20 mouse cellular contexts compared by ENCODE assay signal in genomic region chr4:136511708-136512107, GRCm38 (mm10). TPM values are rescaled to one million over a fixed set of nuclear protein-coding genes. Genes with fewer than 3 reads are reported as not detected.
A peak's percentile ranks its signal among the peaks of the same experiment; 100 is the strongest.
DNase-seq lines count a peak whose midpoint lies in the region; ATAC-seq and TF ChIP-seq lines count a peak whose summit lies in the region.
"Had no signal": no experiment of that assay in that cellular context is flagged by ENCODE, and none has a peak within 500 bp of the region (broad histone marks: within the 10 kb centered on the region; RNA-seq: fewer than 3 reads in every experiment).

No protein-coding gene starts in this region.

- no peaks in the 10 kb centered on the region for H3K36me3 ChIP-seq in heart, embryonic 14.5 days (ENCODE audit: control insufficient read depth, insufficient read depth, low read length)
- no peaks in the 10 kb centered on the region for H3K36me3 ChIP-seq in heart, embryonic 10.5 days
- no peaks in the 10 kb centered on the region for H3K36me3 ChIP-seq in heart, postnatal 0 days (replicated peaks; ENCODE audit: control insufficient read depth, insufficient read depth, low read length)
- H3K36me3 ChIP-seq: midbrain, embryonic 13.5 days had no signal

- no peaks in the 10 kb centered on the region for H3K9me3 ChIP-seq in heart, embryonic 14.5 days (ENCODE audit: control insufficient read depth, low read length)
- no peaks in the 10 kb centered on the region for H3K9me3 ChIP-seq in heart, embryonic 10.5 days
- H3K9me3 ChIP-seq in heart, postnatal 0 days (replicated peaks; ENCODE audit: control insufficient read depth, low read length), result no peaks in the 10 kb centered on the region
- H3K9me3 ChIP-seq: midbrain, embryonic 13.5 days had no signal

- ATAC-seq in heart, embryonic 14.5 days (ENCODE audit: insufficient number of reproducible peaks, insufficient read depth, low FRiP score, low read depth), result no peak
- ATAC-seq in heart, postnatal 0 days (ENCODE audit: insufficient read depth, low read depth), result no peak
- ATAC-seq: forebrain, embryonic 14.5 days; inflammation-experienced regulatory T-cells, adult 6 months; midbrain, embryonic 13.5 days; Patski had no signal

- TF ChIP-seq EP300 in heart, postnatal 0 days (IDR thresholded peaks at IDR 0.05; ENCODE audit: low read depth), result no peak

- no peak overlapping the region for H3K4me2 ChIP-seq in heart, embryonic 14.5 days (ENCODE audit: low read length)
- no peak overlapping the region; the same call in 1 of the 2 replicates for H3K4me2 ChIP-seq in heart, postnatal 0 days (ENCODE audit: low read depth, low read length)
- H3K4me2 ChIP-seq: midbrain, embryonic 13.5 days had no signal

- H3K4me1 ChIP-seq in heart, embryonic 14.5 days (ENCODE audit: control insufficient read depth in 2 of 2, insufficient read depth in 2 of 2, low read length in 2 of 2), result peaks cover 8 to 36% of the 10 kb centered on the region in 2 experiments
- peaks cover 28% of the 10 kb centered on the region for H3K4me1 ChIP-seq in heart, embryonic 10.5 days
- peaks cover 37% of the 10 kb centered on the region for H3K4me1 ChIP-seq in heart, postnatal 0 days (ENCODE audit: control insufficient read depth, insufficient read depth)

- no peak overlapping the region for H3K9ac ChIP-seq in heart, embryonic 14.5 days (ENCODE audit: low read length)
- H3K9ac ChIP-seq in heart, postnatal 0 days (replicated peaks; ENCODE audit: low read depth, low read length), result no peak overlapping the region
- H3K9ac ChIP-seq: midbrain, embryonic 13.5 days had no signal

- no peak for TF ChIP-seq CTCF in heart, postnatal 0 days (IDR thresholded peaks at IDR 0.05; ENCODE audit: low read depth)

- H3K27me3 ChIP-seq in heart, embryonic 14.5 days (ENCODE audit: control insufficient read depth, insufficient read depth, low read length), result no peaks in the 10 kb centered on the region
- H3K27me3 ChIP-seq in heart, embryonic 10.5 days (ENCODE audit: insufficient read depth, poor library complexity, severe bottlenecking), result no peaks in the 10 kb centered on the region
- H3K27me3 ChIP-seq in heart, postnatal 0 days (ENCODE audit: control insufficient read depth, insufficient read depth, low read length), result no peaks in the 10 kb centered on the region
- H3K27me3 ChIP-seq: midbrain, embryonic 13.5 days; Patski had no signal

- 0 out of 4 replicates have a peak overlapping the region, but pooled peaks have one; percentile 14 to 25 for H3K27ac ChIP-seq in heart, embryonic 14.5 days (replicated peaks in 1 of 2; ENCODE audit: control insufficient read depth in 1 of 2, insufficient read depth in 1 of 2, low read depth in 2 of 2, low read length in 2 of 2)
- H3K27ac ChIP-seq in heart, embryonic 10.5 days, result no peak overlapping the region
- peak overlapping the region; percentile 62; the same call in 1 of the 2 replicates for H3K27ac ChIP-seq in heart, postnatal 0 days (ENCODE audit: low read depth)
- H3K27ac ChIP-seq: macrophage; midbrain, embryonic 13.5 days; stomach, postnatal 0 days had no signal

- DNase-seq in adrenal gland, postnatal 10 days, result peak; percentile 25
- DNase-seq in adrenal gland, adult 18-20 months (ENCODE audit: low spot score in 2 of 2), result no peak
- DNase-seq in heart, embryonic 10.5 days (ENCODE audit: low spot score), result no peak
- peak; percentile 70 for DNase-seq in 3T3-L1 (ENCODE audit: low read depth, low spot score)
- DNase-seq in heart, postnatal 0 days (ENCODE audit: low spot score), result peak; percentile 36
- no peak for DNase-seq in cerebellum, postnatal 36 days
- DNase-seq in spleen, postnatal 14 days (ENCODE audit: low spot score in 2 of 2), result no peak
- DNase-seq: cerebellum, adult 2 months; kidney, postnatal 25 days; layer of hippocampus, adult 9-11 months; liver; spleen, adult 18-20 months; thymus, postnatal 25 days had no signal

- H3K4me3 ChIP-seq in heart, embryonic 14.5 days (ENCODE audit: control insufficient read depth in 1 of 2, insufficient read depth in 1 of 2, low read depth in 1 of 2, low read length in 2 of 2), result no peak overlapping the region
- H3K4me3 ChIP-seq in heart, embryonic 10.5 days, result no peak overlapping the region
- H3K4me3 ChIP-seq in heart, postnatal 0 days (ENCODE audit: low read depth, low read length), result no peak overlapping the region
- H3K4me3 ChIP-seq: midbrain, embryonic 13.5 days had no signal

- 28% methylated on average over 4 of the region's 4 CpGs for WGBS in heart, embryonic 14.5 days
- 53% methylated on average over 4 of the region's 4 CpGs for WGBS in heart, embryonic 10.5 days
- WGBS in heart, postnatal 0 days, result 16% methylated on average over 4 of the region's 4 CpGs

RNA-seq across cellular contexts. Expression of gene Luzp1, which starts 42.1 kb away (rescaled TPM):
- 10 to 100 TPM; 34.0 to 36.8 TPM for total RNA-seq in adrenal gland, postnatal 10 days (2021)
- total RNA-seq in adrenal gland, adult 18-20 months (2021), result 10 to 100 TPM; 32.0 to 41.5 TPM
- 90.5 and 95.6 TPM in 2 replicates for polyA plus RNA-seq in heart, embryonic 14.5 days (2014; fragmentation: Nextera tagmentation; extraction: Ambion mirVana)
- 96.4 and 126 TPM in 2 replicates for polyA plus RNA-seq in heart, embryonic 10.5 days (2016; fragmentation: Nextera tagmentation; extraction: Ambion mirVana)
- total RNA-seq in heart, postnatal 0 days (2014; rRNA removed; ENCODE audit: low replicate concordance), result 22.6 and 24.5 TPM in 2 replicates
- 80.2 and 91.1 TPM in 2 replicates for polyA plus RNA-seq in heart, postnatal 0 days (2015; fragmentation: Nextera tagmentation; extraction: Ambion mirVana)

RNA-seq across cellular contexts. Expression of gene 6030445D17Rik, which starts 49.7 kb away (rescaled TPM):
- under 1 TPM; 0.24 to 0.39 TPM for total RNA-seq in adrenal gland, postnatal 10 days (2021)
- under 1 TPM; 0.45 to 0.46 TPM for total RNA-seq in adrenal gland, adult 18-20 months (2021)
- polyA plus RNA-seq in heart, embryonic 14.5 days (2014; fragmentation: Nextera tagmentation; extraction: Ambion mirVana), result 0.26 and 0.30 TPM in 2 replicates
- 0.18 TPM in 1 of 2 replicates, not detected in the other for polyA plus RNA-seq in heart, embryonic 10.5 days (2016; fragmentation: Nextera tagmentation; extraction: Ambion mirVana)
- not detected in 2 replicates for total RNA-seq in heart, postnatal 0 days (2014; rRNA removed; ENCODE audit: low replicate concordance)
- polyA plus RNA-seq in heart, postnatal 0 days (2015; fragmentation: Nextera tagmentation; extraction: Ambion mirVana), result 0.27 and 0.43 TPM in 2 replicates
- polyA plus RNA-seq: forebrain, embryonic 14.5 days; macrophage had no signal

Comparison
In these comparisons a context has a peak if more than half of its experiments do, and no peak if none do; other contexts are left out.
1. DNase-seq: peak in adrenal gland, postnatal 10 days (single experiment), 3T3-L1 (single experiment) and heart, postnatal 0 days (single experiment); none in adrenal gland, adult 18-20 months (0 of 2), heart, embryonic 10.5 days (single experiment), cerebellum, postnatal 36 days (0 of 2) and spleen, postnatal 14 days (0 of 2).